Mouse (Mus musculus) limb, embryonic 13.5 days (tissue): ENCODE measurements around the gene Aldh1l2. TPM values are rescaled to one million over a fixed set of nuclear protein-coding genes. Genes with fewer than 3 reads are reported as not detected.

Experiments
- polyA plus RNA-seq: library from polyadenylated mRNA; unstranded; fragments of >200 nt; fragmentation: Nextera tagmentation; extraction: Ambion mirVana; gene quantifications from 2 replicates; pipeline ENCODE4 v1.2.1, GENCODE M21; 2015

The Aldh1l2 gene
- polyA plus RNA-seq, 1 experiment from 2014 or later: 3.2 TPM

Other genes starting within 250 kb of the Aldh1l2 start
- 1.2 and 1.5 TPM in 2 replicates for gene Slc41a2, start 196.3 kb downstream of the Aldh1l2 start, polyA plus RNA-seq
- 0.69 and 0.76 TPM in 2 replicates for gene D10Wsu102e, start 173.9 kb downstream of the Aldh1l2 start, polyA plus RNA-seq
- gene Washc4, start 9.6 kb upstream of the Aldh1l2 start, polyA plus RNA-seq: 37.2 and 43.4 TPM in 2 replicates
- 67.8 and 69.7 TPM in 2 replicates for gene Appl2, start 114.6 kb upstream of the Aldh1l2 start, polyA plus RNA-seq
- gene 1500009L16Rik, start 188.7 kb upstream of the Aldh1l2 start, polyA plus RNA-seq: 41.0 and 45.3 TPM in 2 replicates